Mouse (Mus musculus) urinary bladder, postnatal 36 days (tissue): ENCODE data around the gene Gm26620.
A peak's percentile ranks its signal among the peaks of the same experiment; 100 is the strongest.

Source experiments
- DNase-seq, 2 experiments: peaks; one replicate each; pipeline ENCODE4 v3.0.0; 2022; ENCODE audit warnings: low spot score in 2 of 2, mixed read lengths in 1 of 2

The Gm26620 gene

DNA sequence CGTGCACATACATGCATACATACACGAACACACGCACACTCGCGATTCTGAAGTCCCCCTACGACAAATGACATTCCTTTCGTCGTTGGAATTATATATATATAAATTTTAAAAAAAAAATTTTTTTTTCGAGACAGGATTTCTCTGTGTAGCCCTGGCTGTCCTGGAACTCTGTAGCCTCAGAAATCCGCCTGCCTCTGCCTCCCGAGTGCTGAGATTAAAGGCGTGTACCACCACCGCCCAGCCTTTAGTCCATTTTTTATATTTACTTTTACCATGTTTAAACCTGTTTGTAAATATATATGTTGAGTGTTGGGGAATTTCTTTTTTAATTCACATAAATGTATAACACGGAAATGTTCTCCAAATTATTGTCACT, 16.0 kb upstream of the Gm26620 start:
- no peak for DNase-seq

DNA sequence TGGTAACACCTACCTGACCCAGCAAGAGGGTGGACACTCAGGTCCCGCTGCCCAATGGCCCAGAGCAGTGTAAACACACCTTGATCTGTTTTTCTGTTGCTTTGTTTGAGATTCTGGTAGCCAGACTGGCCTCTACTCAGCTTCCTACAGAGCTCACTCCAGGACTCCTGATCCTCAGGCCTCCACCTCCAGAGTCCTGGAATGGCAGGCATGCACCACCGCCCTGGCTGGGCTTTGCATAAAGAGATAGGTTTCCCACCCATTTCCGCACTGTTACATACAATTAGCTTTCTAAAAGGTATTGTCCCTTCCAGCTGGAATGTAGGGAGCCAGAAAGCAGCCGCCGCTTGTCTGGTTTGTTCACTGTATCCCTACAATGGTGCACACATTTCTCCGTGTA, 13.5 kb upstream of the Gm26620 start:
- DNase-seq, result no peak

DNA sequence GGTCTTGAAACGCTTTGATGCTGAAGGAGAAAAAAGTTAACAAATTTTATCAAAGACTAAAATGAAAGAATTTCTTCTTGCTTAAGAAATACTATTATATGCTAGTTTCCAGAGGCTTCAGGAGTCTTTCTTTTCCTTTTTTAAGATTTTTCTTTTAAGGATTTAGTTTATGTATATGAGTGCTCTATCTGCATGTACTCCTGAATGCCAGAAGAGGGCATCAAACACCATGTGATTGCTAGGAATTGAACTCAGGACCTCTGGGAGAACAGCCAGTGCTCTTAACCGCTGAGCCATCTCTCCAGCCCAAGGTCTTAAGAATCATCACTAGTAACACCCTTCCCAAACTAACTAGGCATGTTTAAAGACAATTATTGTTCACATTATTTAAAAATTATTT, 12.9 kb upstream of the Gm26620 start:
- no peak for DNase-seq

DNA sequence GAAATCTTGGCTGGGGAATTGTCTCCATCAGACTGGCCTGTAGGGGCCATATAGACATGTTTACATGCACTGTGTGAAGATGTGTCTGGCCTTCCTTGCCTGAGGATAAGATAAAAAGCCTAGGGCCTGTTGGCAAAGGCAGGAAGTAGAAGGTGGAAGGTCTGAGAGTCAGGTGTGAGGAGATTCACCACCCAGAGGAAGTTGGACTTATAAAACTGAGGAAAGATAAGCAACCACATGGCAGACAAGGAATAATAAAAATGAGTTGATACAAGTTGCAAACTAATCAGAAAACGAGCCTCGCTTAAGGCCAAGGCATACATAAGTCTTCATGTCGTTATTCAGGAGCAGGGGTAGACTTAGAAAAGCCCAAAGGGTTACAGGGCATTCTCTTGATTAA, 9.2 kb upstream of the Gm26620 start:
- DNase-seq, result no peak

DNA sequence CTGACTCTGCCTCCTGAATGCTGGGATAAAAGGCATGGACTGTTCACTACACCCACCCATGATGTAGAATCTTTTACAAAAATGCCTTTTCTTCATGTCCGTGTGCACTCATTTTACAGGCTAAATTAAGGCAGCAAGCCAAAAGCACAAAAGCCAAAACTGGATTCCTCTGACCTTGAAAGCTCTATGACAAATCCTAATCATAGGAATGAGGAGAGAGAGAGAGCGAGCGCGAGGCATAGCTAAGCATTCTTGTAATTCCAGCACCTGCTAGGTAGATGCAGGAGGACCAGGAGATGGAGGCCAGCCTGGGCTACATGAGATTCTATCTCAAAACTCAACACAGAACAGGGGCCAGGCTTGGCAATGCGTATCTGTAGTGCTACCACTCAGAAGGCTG, 8.0 kb upstream of the Gm26620 start:
- DNase-seq, result no peak

DNA sequence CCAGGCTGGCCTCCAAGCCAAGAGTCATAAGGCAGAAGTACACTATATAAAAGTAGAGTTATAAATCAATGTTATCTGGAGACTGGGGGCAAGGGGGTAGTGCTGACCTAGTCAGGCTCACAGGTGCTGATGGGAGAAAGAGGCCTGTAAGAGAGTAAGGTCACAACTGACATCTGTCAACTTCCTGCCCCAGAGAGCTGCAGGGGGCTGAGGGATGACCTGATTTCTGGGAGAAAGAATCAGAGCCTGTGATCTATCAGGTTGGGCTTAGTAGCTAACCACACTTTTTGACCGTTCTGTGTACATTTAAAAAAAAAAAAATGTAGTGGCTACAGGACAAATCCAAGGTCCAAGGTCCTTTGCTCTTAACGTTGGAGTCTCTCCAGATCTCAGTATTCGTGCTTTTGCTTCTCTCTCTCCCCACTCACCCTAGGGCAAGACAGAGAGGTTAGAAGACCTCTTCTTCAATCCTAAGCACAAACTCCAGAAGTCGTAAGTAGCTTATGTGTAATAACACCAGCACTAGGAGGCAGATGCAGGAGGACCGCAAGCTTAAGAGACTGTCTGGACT, 1.9 kb upstream of the Gm26620 start:
- DNase-seq, result no peak

DNA sequence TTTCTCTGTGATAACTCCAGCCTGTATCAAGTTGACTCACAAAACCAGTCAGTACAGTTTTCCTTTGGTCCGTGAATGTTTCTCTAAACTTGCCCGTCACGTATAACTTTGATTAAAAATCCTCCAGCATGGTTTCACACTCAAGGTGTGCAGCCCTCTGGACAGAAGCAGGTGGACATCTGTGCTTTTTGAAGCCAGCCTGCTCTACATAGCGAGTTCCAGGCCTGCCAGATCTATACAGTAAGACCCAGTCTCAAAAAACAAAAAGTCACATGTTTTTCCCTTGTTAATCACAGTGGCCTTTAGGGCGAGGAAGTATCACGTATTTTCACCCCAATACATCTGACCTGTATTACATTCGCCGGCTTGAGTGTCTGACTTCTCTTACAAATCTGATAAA, 475 bp upstream of the Gm26620 start:
- no peak for DNase-seq

DNA sequence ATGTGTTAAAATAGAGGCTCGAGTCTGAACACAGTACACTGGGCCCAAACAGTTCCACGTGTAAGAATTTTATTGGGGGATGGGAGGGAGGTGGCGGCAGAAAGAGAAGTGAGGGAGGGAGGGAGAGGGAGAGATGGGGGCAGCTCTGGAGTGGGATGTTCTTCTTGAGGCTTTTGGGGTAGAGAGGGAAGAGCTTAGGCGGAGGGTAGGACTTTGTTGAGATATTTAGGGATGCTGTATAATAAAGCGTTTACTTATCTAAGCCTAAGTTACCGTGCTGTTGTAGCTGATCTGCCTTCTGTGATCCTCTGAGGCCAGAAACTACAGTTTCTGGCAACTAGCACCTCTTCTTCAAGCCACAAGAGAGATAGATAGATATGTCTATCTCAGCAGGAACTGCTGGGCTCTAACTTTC, 1.2 kb downstream of the Gm26620 start:
- no peak for DNase-seq

DNA sequence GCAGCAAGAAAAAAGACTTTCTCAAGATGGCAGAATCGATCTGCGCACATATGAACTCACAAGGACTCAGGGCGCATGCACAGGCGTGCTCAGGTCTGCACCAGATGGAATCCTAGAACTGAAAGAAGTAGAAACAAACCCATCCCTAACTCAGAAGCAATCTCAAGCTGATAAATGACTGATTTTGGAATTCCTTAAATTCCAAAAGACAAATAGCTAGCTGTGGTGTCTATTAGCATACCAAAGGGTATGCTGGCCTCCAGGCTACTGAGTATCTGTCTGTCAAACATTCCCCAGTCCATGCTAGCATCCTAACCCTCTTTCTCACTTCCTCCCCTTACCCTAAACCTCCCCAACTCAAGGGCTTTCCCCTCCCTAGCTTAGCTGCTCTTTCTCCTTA, 4.4 kb downstream of the Gm26620 start:
- DNase-seq, result no peak

DNA sequence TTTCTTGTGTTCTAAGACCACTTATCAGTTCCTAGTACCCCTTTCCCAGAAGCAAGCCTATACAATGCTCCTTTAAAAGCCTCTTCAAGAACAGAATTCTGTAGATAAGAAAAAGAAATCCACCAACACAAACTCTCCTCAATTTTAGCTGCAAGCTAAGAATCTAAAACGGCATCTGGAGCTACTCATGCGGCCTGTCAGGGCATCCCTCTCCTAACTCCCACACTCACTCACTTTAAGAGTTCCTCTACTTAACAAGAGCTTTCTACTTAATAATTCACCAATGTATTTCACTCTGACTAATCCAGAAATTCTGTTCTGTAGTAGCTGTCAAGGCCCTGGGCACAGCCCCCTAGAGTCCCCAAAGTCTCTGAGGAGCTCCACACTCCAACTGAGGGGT, 6.8 kb downstream of the Gm26620 start:
- no peak for DNase-seq

DNA sequence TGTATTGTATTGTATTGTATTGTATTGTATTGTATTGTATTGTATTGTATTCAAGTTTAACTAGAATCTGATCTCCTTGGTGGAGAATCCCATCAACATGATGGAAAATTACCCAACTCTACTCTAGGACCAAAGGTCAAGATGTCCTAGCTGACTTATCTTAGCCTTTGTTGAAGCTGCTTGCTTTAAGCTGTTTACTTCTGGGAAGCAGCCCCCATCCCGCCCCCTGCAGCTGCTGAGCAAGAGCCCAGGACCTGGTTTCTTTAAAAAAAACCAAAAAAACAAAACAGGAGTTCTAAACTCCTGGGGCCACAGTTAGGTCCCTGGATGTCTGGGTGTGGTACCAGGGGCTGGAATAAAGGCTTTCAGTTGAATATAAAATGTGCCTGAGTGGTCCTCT, 7.4 kb downstream of the Gm26620 start:
- DNase-seq, result no peak

DNA sequence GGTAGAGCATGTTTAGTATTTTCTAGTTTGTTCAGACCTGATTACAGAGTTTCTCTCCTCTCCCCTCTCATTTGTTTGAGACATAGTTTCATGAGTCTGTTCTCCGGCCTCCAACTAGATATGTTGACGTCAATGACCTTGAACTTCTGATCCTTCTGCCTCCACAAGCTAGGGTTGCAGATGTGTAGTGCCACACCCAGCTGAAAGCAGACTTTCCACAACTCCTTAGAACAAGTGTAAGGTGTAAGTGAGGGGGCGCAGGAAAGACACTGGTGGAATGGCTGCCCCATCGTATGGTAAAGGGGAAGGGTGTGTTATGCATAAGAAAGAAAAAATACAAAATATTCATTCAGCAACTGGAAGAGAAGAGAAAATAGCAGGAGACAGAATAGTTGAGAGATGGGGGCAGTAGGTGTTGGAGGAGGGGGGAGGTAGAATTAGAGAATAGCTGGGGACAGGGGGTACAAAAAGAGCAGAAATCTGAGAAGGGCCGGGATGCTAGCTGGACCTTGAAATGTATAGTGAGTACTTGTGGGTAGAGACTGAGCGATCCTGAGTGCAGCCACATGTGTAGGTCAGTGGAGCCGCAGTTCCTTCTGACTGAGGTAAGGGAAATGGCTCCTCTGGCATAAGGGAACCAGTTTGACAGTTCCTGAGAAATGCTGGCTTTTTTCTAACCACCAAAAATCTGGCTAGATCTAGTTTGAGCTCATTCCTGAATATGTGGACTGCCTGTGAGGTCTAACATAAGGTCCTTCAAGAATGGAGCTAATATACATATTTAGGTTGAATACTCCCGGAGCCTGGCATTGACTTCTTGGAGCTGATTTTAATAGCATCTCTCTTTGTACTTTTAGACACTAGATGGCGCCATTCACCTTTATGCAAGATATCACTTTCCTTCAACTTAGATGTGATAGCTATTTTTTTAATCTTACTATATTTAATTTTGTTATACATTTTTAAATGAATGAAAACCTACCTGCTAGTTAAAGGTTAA, 10.0 kb downstream of the Gm26620 start:
- no peak for DNase-seq

DNA sequence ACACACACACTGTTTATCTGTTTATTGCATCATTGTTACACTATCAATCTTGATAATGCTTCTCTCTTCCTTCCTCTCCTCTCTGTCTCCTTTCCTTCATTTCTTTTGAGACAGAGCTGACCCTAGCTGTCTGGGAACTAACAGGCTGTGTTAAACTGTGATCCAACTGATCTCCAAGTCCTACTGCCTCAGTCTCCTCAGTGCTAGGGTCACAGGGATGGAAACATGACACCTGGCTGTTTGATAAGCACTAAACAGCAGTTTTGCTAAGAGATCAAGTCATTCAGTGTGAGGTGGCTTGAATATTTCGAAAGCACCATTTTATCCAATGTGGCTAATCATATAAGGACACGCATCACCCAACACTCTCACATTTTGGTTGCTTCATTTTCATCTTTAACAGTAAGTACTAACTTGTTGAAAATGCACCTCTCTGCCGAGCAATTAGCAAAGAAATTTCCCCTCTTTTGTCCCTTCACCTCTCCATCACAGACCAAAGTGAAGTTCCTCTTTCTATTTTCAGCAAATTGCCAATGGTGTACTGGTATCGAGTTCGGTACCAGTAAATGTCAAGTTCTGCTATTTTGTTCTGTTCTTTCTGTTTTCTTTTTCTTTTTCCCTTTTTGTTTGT, 11.9 kb downstream of the Gm26620 start:
- DNase-seq, result no peak

DNA sequence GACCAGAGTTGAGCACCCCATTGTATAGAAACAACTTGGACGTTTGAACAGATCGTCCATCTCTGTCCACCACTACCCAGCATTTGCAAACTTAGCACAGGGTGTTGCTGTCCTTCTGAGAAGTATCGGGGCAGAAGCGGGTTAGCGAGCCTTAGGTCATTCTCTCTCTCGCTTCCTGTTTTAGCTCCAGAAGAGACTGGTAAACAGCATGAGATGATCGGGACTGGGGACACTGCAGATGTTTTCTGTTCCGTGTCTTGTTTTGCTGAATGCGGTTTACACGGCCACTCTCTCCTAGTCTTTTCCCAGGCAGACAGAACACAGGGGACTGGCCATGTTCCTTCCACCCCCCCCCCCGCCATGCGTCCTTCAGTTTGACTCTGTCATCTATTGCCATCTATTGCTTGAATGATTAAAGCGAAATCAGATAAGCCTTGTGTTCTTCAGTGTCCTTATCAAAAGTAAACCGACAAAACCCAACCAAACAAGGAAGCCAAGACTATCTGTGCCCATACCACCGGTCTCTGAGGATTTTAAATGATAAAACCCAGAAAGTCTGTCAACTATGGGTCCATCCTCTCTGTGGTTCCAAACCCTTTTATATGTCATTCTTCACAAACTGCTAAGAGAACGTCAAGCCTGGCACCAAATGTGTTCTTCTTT, 13.7 kb downstream of the Gm26620 start:
- no peak for DNase-seq

DNA sequence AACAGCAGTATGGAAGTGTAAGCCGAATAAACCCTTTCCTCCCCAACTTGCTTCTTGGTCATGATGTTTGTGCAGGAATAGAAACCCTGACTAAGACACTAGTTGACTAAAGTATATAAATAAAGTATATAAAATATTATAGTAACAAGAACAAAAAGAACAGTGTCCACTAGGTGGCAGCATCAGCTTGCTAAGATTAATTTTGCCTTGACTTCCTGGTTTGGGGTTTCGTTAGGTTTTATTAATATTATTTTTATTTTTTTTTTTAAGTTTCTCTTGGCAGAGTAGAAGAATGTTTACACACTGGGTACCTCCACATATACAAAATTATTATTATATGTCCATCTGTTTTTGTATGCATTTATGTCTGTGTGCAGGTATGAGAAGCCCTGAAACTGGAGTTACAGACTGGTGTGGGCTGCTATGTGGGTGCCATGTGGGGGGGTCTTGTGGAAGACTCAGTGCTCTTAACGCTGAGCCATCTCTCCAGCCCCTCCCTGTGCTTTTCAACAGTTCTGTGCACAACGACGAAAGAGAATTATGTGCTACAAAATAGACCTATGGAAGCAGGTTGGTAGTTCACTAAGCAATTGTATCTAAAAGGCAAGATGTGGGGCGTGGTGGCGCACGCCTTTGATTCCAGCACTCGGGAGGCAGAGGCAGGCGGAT, 16.1 kb downstream of the Gm26620 start:
- DNase-seq, result peak in 1 of 2 experiments; percentile 20

DNA sequence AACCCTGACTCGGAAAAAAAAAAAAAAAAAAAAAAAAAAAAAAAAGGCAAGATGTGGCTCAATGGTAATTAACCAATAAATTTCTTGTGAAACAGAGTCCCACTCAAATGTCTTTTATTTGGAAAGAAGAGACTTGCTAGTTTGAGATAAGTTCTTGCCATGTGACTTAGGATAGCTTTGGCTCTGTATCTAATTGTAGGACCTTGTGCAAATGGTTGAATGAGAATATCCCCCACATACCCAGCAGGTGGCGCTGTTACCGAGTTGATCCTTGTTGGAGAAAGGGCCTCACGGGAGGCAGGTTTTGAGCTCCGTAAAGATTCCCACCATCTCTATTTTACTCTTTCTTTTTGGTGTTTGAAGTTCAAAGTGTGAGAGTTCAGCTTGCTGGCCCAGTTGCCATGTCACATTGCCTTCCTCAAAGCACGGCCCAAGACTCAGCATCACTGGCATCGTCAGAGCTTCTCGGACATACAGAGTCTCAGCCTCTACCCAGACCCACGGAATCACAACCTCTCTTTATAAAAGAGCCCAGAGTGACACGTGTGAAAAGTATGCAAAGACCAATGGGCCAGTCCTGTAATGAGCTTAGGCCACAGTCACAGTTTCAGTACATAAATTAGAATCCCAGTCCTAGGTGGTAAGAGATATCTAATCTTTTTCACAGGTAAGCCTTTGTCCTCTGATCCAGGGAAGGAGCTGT, 16.8 kb downstream of the Gm26620 start:
- DNase-seq, result peak; percentile 74 to 83

DNA sequence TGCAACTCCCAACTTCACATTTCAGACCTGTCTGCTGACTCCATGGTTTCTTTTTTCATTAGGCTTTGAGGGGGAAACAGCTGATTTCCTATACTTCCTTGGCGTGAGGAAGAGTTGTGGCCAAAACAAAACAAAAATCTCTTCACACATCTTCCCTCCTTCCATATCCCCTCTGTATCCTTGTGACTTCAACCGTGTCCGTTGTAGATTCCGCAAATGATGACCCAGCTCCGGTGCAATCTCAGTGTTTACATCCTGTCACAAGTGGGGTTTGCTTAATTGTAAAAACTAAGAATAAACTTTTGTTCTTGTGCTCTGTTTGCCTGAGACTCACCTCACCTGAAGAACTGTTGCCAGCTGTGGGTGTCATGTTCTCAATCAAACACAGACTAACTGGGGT, 18.6 kb downstream of the Gm26620 start:
- no peak for DNase-seq

DNA sequence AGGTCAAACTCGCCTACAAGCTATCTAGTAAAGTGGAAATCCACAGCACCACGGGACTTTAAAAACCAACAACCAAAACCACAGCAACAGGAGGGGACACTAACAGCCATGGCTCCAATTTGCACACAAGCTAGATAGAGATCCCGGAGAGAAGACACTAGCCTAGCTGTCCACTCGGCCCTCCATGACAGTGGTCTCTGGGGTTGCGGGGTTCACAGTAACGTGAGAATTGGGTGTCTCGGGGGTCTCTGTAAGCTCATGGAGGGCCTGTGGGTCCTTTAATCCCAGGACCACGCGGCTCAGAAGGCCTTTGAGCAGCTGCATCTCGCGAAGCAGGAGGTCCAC, 22.2 kb downstream of the Gm26620 start:
- DNase-seq, result no peak

DNA sequence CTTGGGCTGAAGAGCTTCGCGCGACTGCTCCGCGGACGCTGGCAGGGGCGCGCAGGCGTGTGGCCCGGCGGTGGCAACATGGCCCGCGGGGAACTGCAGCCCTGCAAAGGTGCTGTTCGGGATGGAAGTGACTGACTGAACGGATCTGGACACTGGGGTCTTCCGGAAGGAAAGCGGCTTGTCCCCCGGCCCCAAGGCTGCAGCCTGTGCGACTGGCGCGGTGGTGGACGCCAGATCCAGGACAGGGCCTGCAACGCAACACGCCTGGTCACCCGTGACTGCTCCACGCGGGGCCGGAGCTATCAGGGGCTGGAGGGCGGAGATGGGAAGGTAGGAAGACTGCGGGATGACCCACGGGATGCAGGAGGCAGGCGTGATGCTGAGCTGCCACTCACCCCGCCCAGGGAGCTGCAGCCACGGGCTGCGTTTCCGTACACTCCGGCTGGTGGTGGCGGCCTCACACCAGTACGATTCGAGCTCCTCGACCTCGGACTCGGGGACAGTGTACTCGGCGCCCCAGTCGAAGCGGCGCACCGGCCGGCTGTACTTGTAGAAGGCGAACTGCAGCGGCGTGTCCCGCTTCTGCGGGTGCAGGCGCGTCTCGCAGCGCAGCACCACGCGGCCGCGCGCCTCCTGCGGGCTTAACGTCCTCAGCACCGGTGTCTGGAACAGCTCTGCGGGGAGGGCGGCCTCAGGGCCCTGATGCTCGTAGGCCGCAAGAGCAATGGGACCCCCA, 22.8 kb downstream of the Gm26620 start:
- no peak for DNase-seq

DNA sequence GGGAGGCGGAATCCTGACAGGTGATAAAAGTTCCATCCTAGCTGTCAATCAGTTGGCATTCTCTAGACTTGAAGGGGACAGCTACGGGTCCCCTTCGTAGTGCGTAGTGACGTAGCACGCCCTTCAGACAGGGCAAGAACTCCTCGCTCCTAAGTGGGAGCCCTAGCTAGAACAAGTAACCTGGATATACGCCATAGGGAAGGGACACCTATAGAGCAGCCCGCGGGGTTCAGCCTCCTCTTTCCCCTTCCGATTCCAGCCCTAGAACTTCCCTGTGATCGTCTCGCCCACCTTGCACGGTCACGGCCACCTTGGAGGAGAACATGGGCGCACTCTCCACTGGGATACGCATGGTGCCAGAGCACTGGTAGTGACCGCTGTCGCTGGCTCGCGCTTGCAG, 23.5 kb downstream of the Gm26620 start:
- DNase-seq, result no peak
